Mouse (Mus musculus): Measurements from ENCODE around the gene Vmn1r151. TPM values are rescaled to one million over a fixed set of nuclear protein-coding genes. Genes with fewer than 3 reads are reported as not detected.
"Not testable (repeated sequence)": the region's sequence is repeated elsewhere in the genome, so short reads cannot be mapped to it uniquely, and the experiment has no call there.

Vmn1r151 gene
- polyA plus RNA-seq (2015; fragmentation: Nextera tagmentation; extraction: Ambion mirVana), result not detected in 2 replicates

DNA sequence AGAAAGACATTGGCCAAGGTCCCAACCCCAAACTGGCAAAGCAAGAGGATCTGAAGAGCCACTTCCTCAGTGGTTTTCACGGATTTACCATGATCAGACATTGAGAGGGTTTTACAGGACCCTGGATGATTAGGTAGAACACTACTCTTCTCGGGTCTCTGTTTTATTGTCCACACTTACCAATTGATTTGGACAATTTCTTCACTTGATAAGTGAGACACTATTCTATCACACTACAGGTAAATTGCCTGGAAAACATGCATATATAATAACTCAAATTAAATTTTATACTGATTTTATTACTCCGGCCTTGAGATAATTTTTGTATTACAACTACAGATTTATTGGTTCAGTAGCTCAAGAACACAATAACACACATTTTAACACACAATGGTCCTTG lies at the start of gene Vmn1r151:
Vmn1r151 (minus strand) TSS at position 101 of the 400 bp plus-strand sequence.
- ATAC-seq (replicated peaks; ENCODE audit: extremely low read depth, insufficient read depth, low FRiP score); H3K36me3 ChIP-seq (ENCODE audit: control insufficient read depth, insufficient read depth); H3K4me2 ChIP-seq (ENCODE audit: low read depth, low read length); H3K27me3 ChIP-seq (ENCODE audit: control insufficient read depth, insufficient read depth, low read length); H3K4me3 ChIP-seq (ENCODE audit: low read length); H3K9ac ChIP-seq (ENCODE audit: low read length); H3K4me1 ChIP-seq (ENCODE audit: control insufficient read depth, insufficient read depth, low read length); H3K9me3 ChIP-seq (replicated peaks; ENCODE audit: control insufficient read depth, low read length); H3K27ac ChIP-seq (ENCODE audit: low read length): not testable (repeated sequence)
- 9% methylated on average over 1 of the region's 3 CpGs for WGBS

DNA sequence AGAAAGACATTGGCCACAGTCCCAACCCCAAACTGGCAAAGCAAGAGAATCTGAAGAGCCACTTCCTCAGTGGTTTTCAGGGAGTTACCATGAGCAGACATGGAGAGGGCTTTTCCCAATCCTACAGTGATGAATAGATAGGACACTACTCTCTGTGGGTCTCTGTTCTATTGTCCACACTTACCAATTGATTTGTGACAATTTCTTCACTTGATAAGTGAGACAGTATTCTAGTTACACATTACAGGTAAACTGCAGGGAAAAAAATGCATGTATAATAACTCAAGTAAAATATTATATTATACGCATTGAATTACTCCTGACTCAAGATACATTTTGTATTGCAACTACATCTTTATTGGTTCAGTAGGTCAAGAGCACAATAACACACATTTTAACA lies 35.3 kb upstream of the Vmn1r151 start, which contains the start of gene Gm8677:
Gm8677 (minus strand) TSS at position 101 of the 400 bp plus-strand sequence.
- WGBS, result no CpG with 5 or more reads among the region's 1 CpGs
- H3K27ac ChIP-seq (ENCODE audit: low read length); H3K4me2 ChIP-seq (ENCODE audit: low read depth, low read length); H3K9ac ChIP-seq (ENCODE audit: low read length); H3K27me3 ChIP-seq (ENCODE audit: control insufficient read depth, insufficient read depth, low read length); ATAC-seq (replicated peaks; ENCODE audit: extremely low read depth, insufficient read depth, low FRiP score); H3K36me3 ChIP-seq (ENCODE audit: control insufficient read depth, insufficient read depth); H3K9me3 ChIP-seq (replicated peaks; ENCODE audit: control insufficient read depth, low read length); H3K4me1 ChIP-seq (ENCODE audit: control insufficient read depth, insufficient read depth, low read length); H3K4me3 ChIP-seq (ENCODE audit: low read length): not testable (repeated sequence)

- not testable (repeated sequence) for H3K4me1 ChIP-seq (ENCODE audit: control insufficient read depth, insufficient read depth, low read length); H3K9me3 ChIP-seq (replicated peaks; ENCODE audit: control insufficient read depth, low read length); H3K4me3 ChIP-seq (ENCODE audit: low read length); H3K27me3 ChIP-seq (ENCODE audit: control insufficient read depth, insufficient read depth, low read length); H3K27ac ChIP-seq (ENCODE audit: low read length); H3K4me2 ChIP-seq (ENCODE audit: low read depth, low read length); H3K36me3 ChIP-seq (ENCODE audit: control insufficient read depth, insufficient read depth); ATAC-seq (replicated peaks; ENCODE audit: extremely low read depth, insufficient read depth, low FRiP score); H3K9ac ChIP-seq (ENCODE audit: low read length)
- no CpG with 5 or more reads among the region's 3 CpGs for WGBS
Observed at GRCm38 (mm10) chr7:22522667-22523066, 23.2 kb upstream of the Vmn1r151 start, which contains the start of gene Vmn1r152. Gene Vmn1r152, plus strand, starts transcription at chr7:22522967.

- H3K27ac ChIP-seq (ENCODE audit: low read length); H3K36me3 ChIP-seq (ENCODE audit: control insufficient read depth, insufficient read depth); H3K4me2 ChIP-seq (ENCODE audit: low read depth, low read length); ATAC-seq (replicated peaks; ENCODE audit: extremely low read depth, insufficient read depth, low FRiP score); H3K9me3 ChIP-seq (replicated peaks; ENCODE audit: control insufficient read depth, low read length); H3K4me3 ChIP-seq (ENCODE audit: low read length); H3K27me3 ChIP-seq (ENCODE audit: control insufficient read depth, insufficient read depth, low read length); H3K9ac ChIP-seq (ENCODE audit: low read length); H3K4me1 ChIP-seq (ENCODE audit: control insufficient read depth, insufficient read depth, low read length): not testable (repeated sequence)
- WGBS, result no CpG with 5 or more reads among the region's 5 CpGs
Observed at GRCm38 (mm10) chr7:22463975-22464374, 35.5 kb downstream of the Vmn1r151 start, which contains the start of gene Gm10665. Gene Gm10665, minus strand, starts transcription at chr7:22464075.

Other genes starting within 250 kb of the Vmn1r151 start
- gene Gm4187, start 170.0 kb downstream of the Vmn1r151 start, polyA plus RNA-seq (2015; fragmentation: Nextera tagmentation; extraction: Ambion mirVana), result not detected in 2 replicates
- gene Gm8660, start 128.6 kb downstream of the Vmn1r151 start, polyA plus RNA-seq (2015; fragmentation: Nextera tagmentation; extraction: Ambion mirVana), result not detected in 2 replicates
- not detected in 2 replicates for gene Vmn1r148, start 86.1 kb downstream of the Vmn1r151 start, polyA plus RNA-seq (2015; fragmentation: Nextera tagmentation; extraction: Ambion mirVana)
- gene Vmn1r149, start 61.4 kb downstream of the Vmn1r151 start, polyA plus RNA-seq (2015; fragmentation: Nextera tagmentation; extraction: Ambion mirVana), result not detected in 2 replicates
- not detected in 2 replicates for gene Gm10665, start 35.6 kb downstream of the Vmn1r151 start, polyA plus RNA-seq (2015; fragmentation: Nextera tagmentation; extraction: Ambion mirVana)
- not detected in 2 replicates for gene Vmn1r152, start 23.3 kb upstream of the Vmn1r151 start, polyA plus RNA-seq (2015; fragmentation: Nextera tagmentation; extraction: Ambion mirVana)
- not detected in 2 replicates for gene Gm8677, start 35.2 kb upstream of the Vmn1r151 start, polyA plus RNA-seq (2015; fragmentation: Nextera tagmentation; extraction: Ambion mirVana)
- gene Gm4201, start 65.7 kb upstream of the Vmn1r151 start, polyA plus RNA-seq (2015; fragmentation: Nextera tagmentation; extraction: Ambion mirVana), result not detected in 2 replicates
- not detected in 2 replicates for gene Gm4565, start 88.4 kb upstream of the Vmn1r151 start, polyA plus RNA-seq (2015; fragmentation: Nextera tagmentation; extraction: Ambion mirVana)
- gene Vmn1r155, start 158.3 kb upstream of the Vmn1r151 start, polyA plus RNA-seq (2015; fragmentation: Nextera tagmentation; extraction: Ambion mirVana), result not detected in 2 replicates
- gene Gm8693, start 192.6 kb upstream of the Vmn1r151 start, polyA plus RNA-seq (2015; fragmentation: Nextera tagmentation; extraction: Ambion mirVana), result not detected in 2 replicates
- not detected in 2 replicates for gene Gm4567, start 220.0 kb upstream of the Vmn1r151 start, polyA plus RNA-seq (2015; fragmentation: Nextera tagmentation; extraction: Ambion mirVana)

Measured in heart, embryonic 16.5 days (tissue).